Mouse (Mus musculus) adrenal gland, adult 2 months (tissue): Measurements from ENCODE around the gene Slc39a10. TPM values are rescaled to one million over a fixed set of nuclear protein-coding genes. Genes with fewer than 3 reads are reported as not detected.
"Not testable (repeated sequence)": the region's sequence is repeated elsewhere in the genome, so short reads cannot be mapped to it uniquely, and the experiment has no call there.

Experiments
- DNase-seq: peaks from one replicate; pipeline ENCODE4 v3.0.0; 2021
- polyA plus RNA-seq: library from polyadenylated mRNA; depleted of rRNA; stranded (reverse); fragments of >200 nt; gene quantifications from 2 replicates; pipeline ENCODE4 v1.2.3, GENCODE M21; 2012
- total RNA-seq, 2 experiments: library from RNA; stranded (reverse); gene quantifications; 2 replicates each; pipeline ENCODE4 v1.2.3; 2021

The Slc39a10 gene
- total and polyA plus RNA-seq, 3 experiments: 4.1 to 26.6 (median 25.5) TPM

DNA sequence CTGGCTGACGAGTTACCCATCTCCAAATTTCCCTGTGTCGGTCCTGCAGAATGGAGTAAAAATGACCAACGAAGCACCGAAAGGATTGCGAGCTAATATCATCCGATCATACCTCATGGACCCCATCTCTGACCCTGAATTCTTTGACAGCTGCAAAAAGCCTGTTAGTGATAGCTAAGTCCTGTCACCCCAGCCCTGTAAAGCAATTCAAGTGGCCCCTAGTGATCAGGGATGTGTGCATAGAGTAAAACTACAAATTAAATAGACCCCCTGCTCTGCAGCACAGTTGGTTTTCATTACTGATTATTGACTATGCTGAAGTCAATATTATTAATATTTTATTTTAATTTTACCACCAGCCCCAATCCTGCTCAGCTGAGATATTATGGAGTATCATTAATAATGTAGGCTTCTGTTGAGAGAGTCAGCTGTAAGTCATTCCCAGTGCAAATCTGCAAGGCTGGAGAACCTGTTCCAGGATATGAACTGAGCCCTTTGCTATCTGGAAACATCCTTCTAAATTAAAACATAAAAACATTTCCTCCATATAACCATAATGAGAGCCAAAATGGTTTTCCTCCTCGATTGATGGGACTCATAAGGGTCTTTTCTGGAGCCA, 122.5 kb downstream of the Slc39a10 start:
- DNase-seq: not testable (repeated sequence)

DNA sequence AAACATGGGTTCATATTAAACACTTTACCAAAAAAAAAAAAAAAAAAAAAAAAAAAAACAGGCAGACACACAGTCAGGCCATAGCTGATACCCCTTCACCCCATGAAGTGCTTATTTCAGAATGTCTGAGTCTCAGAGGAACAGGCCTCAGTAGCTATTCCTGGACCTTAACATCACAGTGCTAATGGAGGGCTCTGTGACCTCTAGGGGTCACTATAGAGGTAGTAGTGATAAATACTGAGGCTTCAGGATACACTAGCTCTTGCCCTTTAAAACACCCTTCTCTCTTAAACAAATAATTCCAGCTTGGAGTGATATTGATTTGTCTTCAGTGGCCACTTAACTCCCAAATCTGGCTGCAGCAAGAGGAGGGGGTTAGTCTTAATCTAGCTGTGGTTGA, 123.3 kb downstream of the Slc39a10 start:
- not testable (repeated sequence) for DNase-seq

GRCm38 (mm10) chr1:46764600-46764999, 128.1 kb downstream of the Slc39a10 start:
- not testable (repeated sequence) for DNase-seq
